Comparison of ENCODE assay signal across 11 mouse cellular contexts in genomic region chr7:34798039-34798438, GRCm38 (mm10). TPM values are rescaled to one million over a fixed set of nuclear protein-coding genes. Genes with fewer than 3 reads are reported as not detected.
DNase-seq lines count a peak whose midpoint lies in the region; ATAC-seq lines count a peak whose summit lies in the region.
"Had no signal": no experiment of that assay in that cellular context is flagged by ENCODE, and none has a peak within 500 bp of the region (broad histone marks: within the 10 kb centered on the region; RNA-seq: fewer than 3 reads in every experiment).

No protein-coding gene starts in this region.

- no peaks in the 10 kb centered on the region for H3K9me3 ChIP-seq in kidney, embryonic 15.5 days (replicated peaks)
- no peaks in the 10 kb centered on the region for H3K9me3 ChIP-seq in embryonic facial prominence, embryonic 10.5 days
- no peaks in the 10 kb centered on the region for H3K9me3 ChIP-seq in midbrain, embryonic 14.5 days (ENCODE audit: control insufficient read depth, low read length)

- 0 out of 2 replicates have a peak, but pooled peaks have one; percentile 55 for ATAC-seq in kidney, embryonic 15.5 days (replicated peaks; ENCODE audit: low FRiP score)
- ATAC-seq in midbrain, embryonic 14.5 days (ENCODE audit: low FRiP score, low TSS enrichment): 0 out of 2 replicates have a peak, but pooled peaks have one; percentile 48
- ATAC-seq in cerebellum, adult (ENCODE audit: insufficient number of reproducible peaks, low FRiP score, low TSS enrichment): no peak
- ATAC-seq in inflammation-experienced regulatory T-cells, adult 6 months: no peak

- 3% methylated on average over 12 of the region's 12 CpGs for WGBS in kidney, embryonic 15.5 days
- 6% methylated on average over 12 of the region's 12 CpGs for WGBS in embryonic facial prominence, embryonic 10.5 days
- 8% methylated on average over 12 of the region's 12 CpGs for WGBS in midbrain, embryonic 14.5 days

- DNase-seq in kidney, adult 8-10 months: no peak
- peak; percentile 65 for DNase-seq in embryonic facial prominence, embryonic 10.5 days (ENCODE audit: low spot score)
- peak; percentile 39 for DNase-seq in forelimb bud, embryonic 11.5 days (ENCODE audit: low read depth, low spot score)
- peak; percentile 55 for DNase-seq in midbrain, embryonic 14.5 days
- DNase-seq in gastrocnemius, postnatal 10 days: no peak
- DNase-seq: thymus, postnatal 14 days had no signal

- H3K9ac ChIP-seq in kidney, embryonic 15.5 days: no peak overlapping the region
- H3K9ac ChIP-seq in midbrain, embryonic 14.5 days (replicated peaks; ENCODE audit: low read length): peak overlapping the region; percentile 29
- H3K9ac ChIP-seq: liver, embryonic 14.5 days had no signal

- peaks cover 37% of the 10 kb centered on the region for H3K4me1 ChIP-seq in kidney, embryonic 15.5 days
- peaks cover 54% of the 10 kb centered on the region for H3K4me1 ChIP-seq in embryonic facial prominence, embryonic 10.5 days
- peaks cover 31% of the 10 kb centered on the region for H3K4me1 ChIP-seq in midbrain, embryonic 14.5 days (ENCODE audit: control insufficient read depth, insufficient read depth, low read length)

- H3K4me3 ChIP-seq in kidney, embryonic 15.5 days (replicated peaks): no peak overlapping the region
- H3K4me3 ChIP-seq in embryonic facial prominence, embryonic 10.5 days: peak overlapping the region; percentile 42
- H3K4me3 ChIP-seq in midbrain, embryonic 14.5 days (replicated peaks; ENCODE audit: low read depth, low read length): no peak overlapping the region

- peak overlapping the region; percentile 47 for H3K4me2 ChIP-seq in kidney, embryonic 15.5 days
- H3K4me2 ChIP-seq in midbrain, embryonic 14.5 days (ENCODE audit: low read length): peak overlapping the region; percentile 27

- 0 out of 2 replicates have a peak, but pooled peaks cover 3% of the 10 kb centered on the region for H3K27me3 ChIP-seq in kidney, embryonic 15.5 days
- peaks cover 17% of the 10 kb centered on the region for H3K27me3 ChIP-seq in embryonic facial prominence, embryonic 10.5 days (replicated peaks; ENCODE audit: low read depth, poor library complexity, severe bottlenecking)
- no peaks in the 10 kb centered on the region for H3K27me3 ChIP-seq in midbrain, embryonic 14.5 days (ENCODE audit: control insufficient read depth, insufficient read depth, low read length)

- peak overlapping the region; percentile 56 for H3K27ac ChIP-seq in kidney, embryonic 15.5 days
- H3K27ac ChIP-seq in embryonic facial prominence, embryonic 10.5 days (replicated peaks): peak overlapping the region; percentile 77
- peak overlapping the region; percentile 72 for H3K27ac ChIP-seq in midbrain, embryonic 14.5 days (replicated peaks; ENCODE audit: low read depth, low read length)
- H3K27ac ChIP-seq: liver, embryonic 14.5 days had no signal

- no peaks in the 10 kb centered on the region for H3K36me3 ChIP-seq in kidney, embryonic 15.5 days
- no peaks in the 10 kb centered on the region for H3K36me3 ChIP-seq in embryonic facial prominence, embryonic 10.5 days (replicated peaks)
- no peaks in the 10 kb centered on the region for H3K36me3 ChIP-seq in midbrain, embryonic 14.5 days (ENCODE audit: control insufficient read depth, insufficient read depth, low read length)

RNA-seq across cellular contexts. Expression of gene Chst8, which starts 14.5 kb away (rescaled TPM):
- 11.1 and 13.0 TPM in 2 replicates for polyA plus RNA-seq in kidney, embryonic 15.5 days (2015; fragmentation: Nextera tagmentation; extraction: Ambion mirVana)
- 5.8 and 7.6 TPM in 2 replicates for polyA plus RNA-seq in embryonic facial prominence, embryonic 10.5 days (2016; fragmentation: Nextera tagmentation; extraction: Ambion mirVana)
- 14.7 and 14.9 TPM in 2 replicates for polyA plus RNA-seq in midbrain, embryonic 14.5 days (2014; fragmentation: Nextera tagmentation; extraction: Ambion mirVana)
- polyA plus RNA-seq in inflammation-experienced regulatory T-cells, adult 6 months (2017; shearing (Covaris generic)): not detected
- total RNA-seq in gastrocnemius, postnatal 10 days (2021): under 1 TPM; 0.49 to 0.84 TPM
- total RNA-seq: MEL had no signal

Comparison
In these comparisons a context has a peak if more than half of its experiments do, and no peak if none do; other contexts are left out.
1. ATAC-seq: peak in kidney, embryonic 15.5 days (single experiment) and midbrain, embryonic 14.5 days (single experiment); none in cerebellum, adult (single experiment) and inflammation-experienced regulatory T-cells, adult 6 months (single experiment).
2. DNase-seq: peak in embryonic facial prominence, embryonic 10.5 days (single experiment), forelimb bud, embryonic 11.5 days (single experiment) and midbrain, embryonic 14.5 days (single experiment); none in kidney, adult 8-10 months (0 of 2) and gastrocnemius, postnatal 10 days (single experiment).
3. Peak in every context shown above with its lines, with median percentiles within 50 percentile points of each other: H3K27ac ChIP-seq.